Mouse (Mus musculus): ENCODE data around the gene Spo11.

DNA sequence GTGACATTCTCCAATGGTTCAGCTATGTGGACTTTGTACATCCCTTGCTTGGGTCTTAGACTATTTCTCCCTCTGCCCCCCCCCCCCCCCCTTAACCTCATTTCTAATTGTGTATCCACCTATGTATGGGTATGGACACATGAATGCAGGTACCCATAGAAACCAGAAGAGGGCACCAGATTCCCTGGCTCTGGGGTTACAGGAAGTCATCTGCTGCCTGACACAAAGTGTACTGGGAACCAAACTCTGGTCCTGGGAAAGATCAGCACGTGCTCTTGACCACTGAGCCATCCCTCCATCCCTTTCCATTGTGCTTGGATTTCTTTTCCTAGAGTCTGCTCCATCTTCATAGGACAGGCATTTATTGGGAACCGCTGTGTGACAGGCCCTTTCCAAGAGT, 25.5 kb upstream of the Spo11 start:
- TF ChIP-seq POLR2A (IDR thresholded peaks at IDR 0.05; ENCODE audit: borderline replicate concordance, low read depth, low read length) (no peak), CTCF (IDR thresholded peaks at IDR 0.05; ENCODE audit: low read depth, low read length) (no peak)
